Mouse (Mus musculus) layer of hippocampus, adult 11-12 months (tissue): ENCODE data around the gene Ogfod1.

ENCODE experiments used
- DNase-seq: peaks from one replicate; pipeline ENCODE4 v3.0.0; 2022; ENCODE audit warnings: low spot score

The Ogfod1 gene

GRCm38 (mm10) chr8:94036944-94037524 lies at the start of gene Ogfod1, which contains the start of gene Nudt21:
Gene Ogfod1, plus strand, starts transcription at chr8:94037198.
Gene Nudt21, minus strand, starts transcription at chr8:94037031.
- peak; percentile 98 for DNase-seq

- no peak for DNase-seq
These were observed 47.3 kb upstream of the Ogfod1 start for GRCm38 (mm10) chr8:93989739-93990138.

- no peak for DNase-seq
These were observed 38.0 kb upstream of the Ogfod1 start for GRCm38 (mm10) chr8:93998961-93999360.

- no peak for DNase-seq
These were observed 32.9 kb upstream of the Ogfod1 start for GRCm38 (mm10) chr8:94004139-94004538.

GRCm38 (mm10) chr8:94009243-94009845 lies 27.7 kb upstream of the Ogfod1 start:
- DNase-seq: no peak

GRCm38 (mm10) chr8:94010101-94010705 lies 26.8 kb upstream of the Ogfod1 start:
- DNase-seq: no peak

GRCm38 (mm10) chr8:94011076-94012012 lies 25.7 kb upstream of the Ogfod1 start:
- no peak for DNase-seq

- peak; percentile 51 for DNase-seq
These were observed 24.7 kb upstream of the Ogfod1 start, which contains the start of gene Amfr for GRCm38 (mm10) chr8:94012013-94012951. Gene Amfr, minus strand, starts transcription at chr8:94012842.

- DNase-seq: no peak
These were observed 23.9 kb upstream of the Ogfod1 start for GRCm38 (mm10) chr8:94013026-94013612.

- DNase-seq: no peak
These were observed 13.1 kb upstream of the Ogfod1 start for GRCm38 (mm10) chr8:94023916-94024315.

- no peak for DNase-seq
These were observed 7.3 kb upstream of the Ogfod1 start for GRCm38 (mm10) chr8:94029701-94030100.

- DNase-seq: no peak
These were observed 3.4 kb upstream of the Ogfod1 start for GRCm38 (mm10) chr8:94033601-94034000.

- no peak for DNase-seq
These were observed 1.8 kb upstream of the Ogfod1 start for GRCm38 (mm10) chr8:94035200-94035599.

GRCm38 (mm10) chr8:94036541-94036940 lies 457 bp upstream of the Ogfod1 start:
- DNase-seq: peak; percentile 63

- DNase-seq: no peak
These were observed 808 bp downstream of the Ogfod1 start for GRCm38 (mm10) chr8:94037806-94038205.

- DNase-seq: peak; percentile 45
These were observed 10.8 kb downstream of the Ogfod1 start for GRCm38 (mm10) chr8:94047845-94048244.

GRCm38 (mm10) chr8:94052696-94053095 lies 15.7 kb downstream of the Ogfod1 start:
- DNase-seq: no peak

- DNase-seq: peak; percentile 66
These were observed 20.3 kb downstream of the Ogfod1 start for GRCm38 (mm10) chr8:94057157-94057854.

- DNase-seq: peak; percentile 45
These were observed 29.3 kb downstream of the Ogfod1 start for GRCm38 (mm10) chr8:94066121-94066863.
